Mouse (Mus musculus): Measurements from ENCODE around the gene Lrrc61.

DNA sequence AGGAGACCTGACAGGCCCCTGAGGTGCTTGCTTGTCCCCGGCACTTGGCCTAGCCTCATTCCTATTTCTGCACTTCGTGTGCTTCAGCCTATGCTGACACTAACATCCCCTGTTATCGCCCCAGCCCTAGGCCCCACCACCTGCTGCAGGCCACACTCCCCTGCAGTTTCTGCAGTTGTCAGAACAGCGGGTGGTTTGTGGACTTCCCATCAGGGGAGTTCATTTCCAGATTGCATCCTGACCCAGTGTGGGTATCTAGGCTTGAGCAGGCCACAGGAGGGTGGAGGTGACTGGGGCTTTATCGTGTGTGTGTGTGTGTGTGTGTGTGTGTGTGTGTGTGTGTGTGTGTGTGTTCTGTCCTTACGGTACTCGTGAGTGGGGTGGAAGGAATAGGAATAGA is 54.9 kb downstream of the Lrrc61 start:
- TF ChIP-seq POLR2A (IDR thresholded peaks at IDR 0.05; ENCODE audit: borderline replicate concordance, control insufficient read depth, low read depth, low read length): no peak
- no peak for TF ChIP-seq CTCF (IDR thresholded peaks at IDR 0.05; ENCODE audit: control insufficient read depth, insufficient read depth, low read length)

Measured in bone marrow, adult 2 months (tissue).